Mouse (Mus musculus): ENCODE measurements at regions not wholly inside any gene's neighbourhood (a gene's known extent, or its start where the extent isn't known, plus 50 kb on each side); places are given as distances from the start of the nearest gene placed in this dataset.

- no peak for ATAC-seq (ENCODE audit: insufficient read depth)
- H3K36me3 ChIP-seq (replicated peaks; ENCODE audit: control insufficient read depth, insufficient read depth, low read depth), result no peaks in the 10 kb centered on the region
- no peak overlapping the region for H3K4me3 ChIP-seq (ENCODE audit: insufficient read depth in 1 of 2, low read depth in 2 of 2, low read length in 2 of 2)
- H3K27me3 ChIP-seq (ENCODE audit: control insufficient read depth, insufficient read depth, low read length), result no peaks in the 10 kb centered on the region
- WGBS (ENCODE audit: insufficient replicate concordance), result 65% methylated on average over 7 of the region's 7 CpGs
- no peak overlapping the region for H3K27ac ChIP-seq
- TF ChIP-seq EP300 (IDR thresholded peaks at IDR 0.05; ENCODE audit: low read depth), result no peak
- no peak for TF ChIP-seq CTCF (IDR thresholded peaks at IDR 0.05; ENCODE audit: low read depth)
- DNase-seq (ENCODE audit: low read depth in 3 of 3, low spot score in 3 of 3), result no peak
- H3K4me1 ChIP-seq (replicated peaks; ENCODE audit: control insufficient read depth in 2 of 2, insufficient read depth in 2 of 2, low read length in 1 of 2), result no peaks in the 10 kb centered on the region
- H3K9me3 ChIP-seq (ENCODE audit: control insufficient read depth, low read length), result no peaks in the 10 kb centered on the region
- no peak overlapping the region for H3K9ac ChIP-seq (replicated peaks)
- no peak overlapping the region for H3K4me2 ChIP-seq (ENCODE audit: low read depth)
These were observed 177.4 kb upstream of the Satb2 start for GRCm38 (mm10) chr1:57155869-57156268.

GRCm38 (mm10) chr1:57164443-57164842 lies 186.0 kb upstream of the Satb2 start:
- H3K36me3 ChIP-seq (replicated peaks; ENCODE audit: control insufficient read depth, insufficient read depth, low read depth), result no peaks in the 10 kb centered on the region
- H3K27me3 ChIP-seq (ENCODE audit: control insufficient read depth, insufficient read depth, low read length), result no peaks in the 10 kb centered on the region
- H3K9ac ChIP-seq (replicated peaks), result no peak overlapping the region
- no peak overlapping the region for H3K27ac ChIP-seq
- WGBS (ENCODE audit: insufficient replicate concordance), result 70% methylated on average over 1 of the region's 1 CpGs
- TF ChIP-seq CTCF (IDR thresholded peaks at IDR 0.05; ENCODE audit: low read depth), result no peak
- TF ChIP-seq EP300 (IDR thresholded peaks at IDR 0.05; ENCODE audit: low read depth), result no peak
- H3K9me3 ChIP-seq (ENCODE audit: control insufficient read depth, low read length), result no peaks in the 10 kb centered on the region
- no peak overlapping the region for H3K4me2 ChIP-seq (ENCODE audit: low read depth)
- no peak overlapping the region for H3K4me3 ChIP-seq (ENCODE audit: insufficient read depth in 1 of 2, low read depth in 2 of 2, low read length in 2 of 2)
- ATAC-seq (ENCODE audit: insufficient read depth), result no peak
- no peak for DNase-seq (ENCODE audit: low read depth in 3 of 3, low spot score in 3 of 3)
- no peaks in the 10 kb centered on the region for H3K4me1 ChIP-seq (replicated peaks; ENCODE audit: control insufficient read depth in 2 of 2, insufficient read depth in 2 of 2, low read length in 1 of 2)

- Histone ChIP-seq H3K4me3 (ENCODE audit: insufficient read depth in 1 of 2, low read depth in 2 of 2, low read length in 2 of 2) (no peak overlapping the region), H3K27ac (no peak overlapping the region), H3K27me3 (ENCODE audit: control insufficient read depth, insufficient read depth, low read length) (no peaks in the 10 kb centered on the region), H3K4me2 (ENCODE audit: low read depth) (no peak overlapping the region), H3K9ac (replicated peaks) (no peak overlapping the region), H3K9me3 (ENCODE audit: control insufficient read depth, low read length) (no peaks in the 10 kb centered on the region), H3K36me3 (replicated peaks; ENCODE audit: control insufficient read depth, insufficient read depth, low read depth) (no peaks in the 10 kb centered on the region), H3K4me1 (replicated peaks; ENCODE audit: control insufficient read depth in 2 of 2, insufficient read depth in 2 of 2, low read length in 1 of 2) (no peaks in the 10 kb centered on the region)
- no peak for TF ChIP-seq EP300 (IDR thresholded peaks at IDR 0.05; ENCODE audit: low read depth)
- no peak for TF ChIP-seq CTCF (IDR thresholded peaks at IDR 0.05; ENCODE audit: low read depth)
- no peak for DNase-seq (ENCODE audit: low read depth in 3 of 3, low spot score in 3 of 3)
- ATAC-seq (ENCODE audit: insufficient read depth), result no peak
- WGBS (ENCODE audit: insufficient replicate concordance), result 55% methylated on average over 10 of the region's 10 CpGs
These were observed 195.9 kb upstream of the Satb2 start for GRCm38 (mm10) chr1:57174289-57174890.

GRCm38 (mm10) chr1:57188796-57189319 lies 188.6 kb upstream of the 1700066M21Rik start:
- ATAC-seq (ENCODE audit: insufficient read depth) (no peak), DNase-seq (ENCODE audit: low read depth in 3 of 3, low spot score in 3 of 3) (no peak)
- Histone ChIP-seq H3K27ac (no peak overlapping the region), H3K36me3 (replicated peaks; ENCODE audit: control insufficient read depth, insufficient read depth, low read depth) (no peaks in the 10 kb centered on the region), H3K4me1 (replicated peaks; ENCODE audit: control insufficient read depth in 2 of 2, insufficient read depth in 2 of 2, low read length in 1 of 2) (no peaks in the 10 kb centered on the region), H3K4me3 (ENCODE audit: insufficient read depth in 1 of 2, low read depth in 2 of 2, low read length in 2 of 2) (no peak overlapping the region), H3K9ac (replicated peaks) (no peak overlapping the region), H3K9me3 (ENCODE audit: control insufficient read depth, low read length) (no peaks in the 10 kb centered on the region), H3K27me3 (ENCODE audit: control insufficient read depth, insufficient read depth, low read length) (no peaks in the 10 kb centered on the region), H3K4me2 (ENCODE audit: low read depth) (no peak overlapping the region)
- 67% methylated on average over 5 of the region's 5 CpGs for WGBS (ENCODE audit: insufficient replicate concordance)
- TF ChIP-seq CTCF (IDR thresholded peaks at IDR 0.05; ENCODE audit: low read depth), result no peak
- no peak for TF ChIP-seq EP300 (IDR thresholded peaks at IDR 0.05; ENCODE audit: low read depth)

- DNase-seq (ENCODE audit: low read depth in 3 of 3, low spot score in 3 of 3), result no peak
- Histone ChIP-seq H3K9ac (replicated peaks) (no peak overlapping the region), H3K36me3 (replicated peaks; ENCODE audit: control insufficient read depth, insufficient read depth, low read depth) (no peaks in the 10 kb centered on the region), H3K4me2 (ENCODE audit: low read depth) (no peak overlapping the region), H3K4me3 (ENCODE audit: insufficient read depth in 1 of 2, low read depth in 2 of 2, low read length in 2 of 2) (no peak overlapping the region), H3K9me3 (ENCODE audit: control insufficient read depth, low read length) (no peaks in the 10 kb centered on the region), H3K27me3 (ENCODE audit: control insufficient read depth, insufficient read depth, low read length) (no peaks in the 10 kb centered on the region), H3K4me1 (replicated peaks; ENCODE audit: control insufficient read depth in 2 of 2, insufficient read depth in 2 of 2, low read length in 1 of 2) (no peaks in the 10 kb centered on the region), H3K27ac (no peak overlapping the region)
- no peak for TF ChIP-seq CTCF (IDR thresholded peaks at IDR 0.05; ENCODE audit: low read depth)
- TF ChIP-seq EP300 (IDR thresholded peaks at IDR 0.05; ENCODE audit: low read depth), result no peak
- no peak for ATAC-seq (ENCODE audit: insufficient read depth)
- 64% methylated on average over 6 of the region's 6 CpGs for WGBS (ENCODE audit: insufficient replicate concordance)
These were observed 176.1 kb upstream of the 1700066M21Rik start for GRCm38 (mm10) chr1:57201274-57201673.
